Mouse (Mus musculus): Measurements from ENCODE around the gene Foxi1. TPM values are rescaled to one million over a fixed set of nuclear protein-coding genes. Genes with fewer than 3 reads are reported as not detected.

Gene Foxi1
- total and polyA plus RNA-seq, 3 experiments: not detected

GRCm38 (mm10) chr11:34178752-34179151 lies 29.1 kb downstream of the Foxi1 start:
- H3K79me2 ChIP-seq (ENCODE audit: control insufficient read depth, insufficient read depth, low read length, poor library complexity): no peaks in the 10 kb centered on the region
- H3K27me3 ChIP-seq (ENCODE audit: control insufficient read depth in 1 of 2, insufficient read depth in 2 of 2, low read length in 2 of 2): peaks cover 32 to 48% of the 10 kb centered on the region in 2 experiments
- no peak overlapping the region for H3K4me3 ChIP-seq (ENCODE audit: control insufficient read depth in 1 of 2, insufficient read depth in 1 of 2, low read depth in 2 of 2, low read length in 2 of 2)
- no peaks in the 10 kb centered on the region for H3K36me3 ChIP-seq (ENCODE audit: control insufficient read depth in 1 of 2, insufficient read depth in 2 of 2, low read length in 2 of 2)
- no peak for TF ChIP-seq POLR2AphosphoS5 (IDR thresholded peaks at IDR 0.05; ENCODE audit: borderline replicate concordance, low read depth, low read length)
- no peak for TF ChIP-seq UBTF (IDR thresholded peaks at IDR 0.05; ENCODE audit: borderline replicate concordance, insufficient read depth, low read depth, low read length)
- TF ChIP-seq USF1 (IDR thresholded peaks at IDR 0.05; ENCODE audit: low read depth, low read length): no peak
- TF ChIP-seq SMC3 (IDR thresholded peaks at IDR 0.05; ENCODE audit: low read depth, low read length): no peak
- TF ChIP-seq MYB (IDR thresholded peaks at IDR 0.05; ENCODE audit: low read depth, low read length): no peak
- TF ChIP-seq ZMIZ1 (IDR thresholded peaks at IDR 0.05; ENCODE audit: low read depth, low read length): no peak
- no peak for TF ChIP-seq POLR2A (IDR thresholded peaks at IDR 0.05; ENCODE audit: control insufficient read depth in 1 of 2, insufficient read depth in 1 of 2, low read depth in 1 of 2, low read length in 2 of 2, poor library complexity in 1 of 2)
- TF ChIP-seq ZNF384 (IDR thresholded peaks at IDR 0.05; ENCODE audit: low read depth, low read length): no peak
- no peak for TF ChIP-seq TBP (IDR thresholded peaks at IDR 0.05; ENCODE audit: low read depth, low read length)
- no peak for TF ChIP-seq ELF1 (IDR thresholded peaks at IDR 0.05; ENCODE audit: low read depth, low read length)
- no peak for TF ChIP-seq NELFE (IDR thresholded peaks at IDR 0.05; ENCODE audit: low read depth, low read length)
- no peak for TF ChIP-seq GATA1 (IDR thresholded peaks at IDR 0.05; ENCODE audit: low read depth, low read length)
- no peak for TF ChIP-seq NRF1 (IDR thresholded peaks at IDR 0.05; ENCODE audit: insufficient read depth, low read depth, low read length, poor library complexity, severe bottlenecking)
- no peak for TF ChIP-seq MEF2A (IDR thresholded peaks at IDR 0.05; ENCODE audit: extremely low read depth, insufficient replicate concordance, low read depth, low read length, poor library complexity, severe bottlenecking)
- no peak for TF ChIP-seq BHLHE40 (IDR thresholded peaks at IDR 0.05; ENCODE audit: borderline replicate concordance, low read depth, low read length)
- TF ChIP-seq MAX (IDR thresholded peaks at IDR 0.05; ENCODE audit: low read length): no peak
- TF ChIP-seq TAL1 (IDR thresholded peaks at IDR 0.05; ENCODE audit: low read length): no peak
- no peak for DNase-seq (ENCODE audit: low read depth, low spot score)
- no peaks in the 10 kb centered on the region for H3K4me1 ChIP-seq (ENCODE audit: control insufficient read depth in 1 of 2, insufficient read depth in 2 of 2, low read length in 2 of 2)
- H3K27ac ChIP-seq (ENCODE audit: control insufficient read depth, low read depth, low read length): no peak overlapping the region
- H3K9me3 ChIP-seq (replicated peaks; ENCODE audit: insufficient read depth, low read length): no peaks in the 10 kb centered on the region
- no peak overlapping the region for H3K9ac ChIP-seq (ENCODE audit: control insufficient read depth, low read depth, low read length, poor library complexity, severe bottlenecking)

- H3K27me3 ChIP-seq (ENCODE audit: control insufficient read depth in 1 of 2, insufficient read depth in 2 of 2, low read length in 2 of 2): peaks cover 35 to 43% of the 10 kb centered on the region in 2 experiments
- H3K36me3 ChIP-seq (ENCODE audit: control insufficient read depth in 1 of 2, insufficient read depth in 2 of 2, low read length in 2 of 2): no peaks in the 10 kb centered on the region
- H3K9me3 ChIP-seq (replicated peaks; ENCODE audit: insufficient read depth, low read length): no peaks in the 10 kb centered on the region
- no peak overlapping the region for H3K27ac ChIP-seq (ENCODE audit: control insufficient read depth, low read depth, low read length)
- H3K4me1 ChIP-seq (ENCODE audit: control insufficient read depth in 1 of 2, insufficient read depth in 2 of 2, low read length in 2 of 2): no peaks in the 10 kb centered on the region
- TF ChIP-seq ZC3H11A (IDR thresholded peaks at IDR 0.05; ENCODE audit: low read depth, low read length) (no peak), TBP (IDR thresholded peaks at IDR 0.05; ENCODE audit: low read depth, low read length) (no peak), CHD1 (IDR thresholded peaks at IDR 0.05; ENCODE audit: low read depth, low read length) (no peak), MAZ (IDR thresholded peaks at IDR 0.05; ENCODE audit: low read depth, low read length) (no peak), MAFK (IDR thresholded peaks at IDR 0.05; ENCODE audit: borderline replicate concordance, low read depth, low read length) (no peak)
- no peak overlapping the region for H3K9ac ChIP-seq (ENCODE audit: control insufficient read depth, low read depth, low read length, poor library complexity, severe bottlenecking)
- DNase-seq (ENCODE audit: low read depth, low spot score): no peak
- H3K4me3 ChIP-seq (ENCODE audit: control insufficient read depth in 1 of 2, insufficient read depth in 1 of 2, low read depth in 2 of 2, low read length in 2 of 2): no peak overlapping the region
- H3K79me2 ChIP-seq (ENCODE audit: control insufficient read depth, insufficient read depth, low read length, poor library complexity): no peaks in the 10 kb centered on the region
These were observed 31.5 kb downstream of the Foxi1 start for GRCm38 (mm10) chr11:34176371-34176770.
